Mouse (Mus musculus): ENCODE measurements around the gene Cfap73. TPM values are rescaled to one million over a fixed set of nuclear protein-coding genes. Genes with fewer than 3 reads are reported as not detected.
A peak's percentile ranks its signal among the peaks of the same experiment; 100 is the strongest.

Gene Cfap73
- 0.10 TPM in 1 of 2 replicates, not detected in the other for polyA plus RNA-seq (2015; fragmentation: Nextera tagmentation; extraction: Ambion mirVana)

DNA sequence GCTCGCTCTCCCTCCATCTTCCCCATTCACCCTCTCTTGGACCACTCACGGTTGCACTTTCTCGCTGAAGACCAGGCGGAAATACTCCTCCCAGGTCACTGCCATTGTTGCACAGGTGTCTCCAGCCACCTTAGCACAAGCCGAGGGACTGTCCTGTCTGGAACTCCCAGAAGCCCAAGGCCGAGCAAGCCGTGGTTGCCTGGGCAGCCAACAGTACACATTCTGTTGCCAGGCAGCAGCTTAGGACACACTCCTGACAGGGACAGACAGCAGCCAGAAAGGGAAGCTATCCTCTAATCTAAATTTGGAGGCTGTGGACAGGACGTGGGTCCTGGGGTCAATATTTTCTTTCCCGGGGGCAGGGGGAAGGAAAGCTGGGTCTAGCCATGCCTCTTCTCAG, at the start of gene Cfap73:
Gene Cfap73, minus strand, starts transcription at position 105 of the 400 bp plus-strand sequence.
- H3K4me1 ChIP-seq (replicated peaks; ENCODE audit: control insufficient read depth, insufficient read depth) = no peaks in the 10 kb centered on the region

GRCm38 (mm10) chr5:120682982-120683771, 49.1 kb upstream of the Cfap73 start:
- Histone ChIP-seq H3K9me3 (ENCODE audit: control insufficient read depth, low read length) (no peaks in the 10 kb centered on the region), H3K4me1 (replicated peaks; ENCODE audit: control insufficient read depth, insufficient read depth) (no peaks in the 10 kb centered on the region), H3K27ac (replicated peaks) (no peak overlapping the region), H3K9ac (ENCODE audit: low read length) (no peak overlapping the region), H3K27me3 (ENCODE audit: control insufficient read depth, insufficient read depth, low read length) (peaks cover 3% of the 10 kb centered on the region), H3K36me3 (ENCODE audit: control insufficient read depth, insufficient read depth, low read length) (no peaks in the 10 kb centered on the region), H3K4me2 (replicated peaks; ENCODE audit: low read depth) (no peak overlapping the region), H3K4me3 (ENCODE audit: low read depth, low read length) (no peak overlapping the region)
- no peak for ATAC-seq (ENCODE audit: low FRiP score, low TSS enrichment)
- no peak for DNase-seq (ENCODE audit: low spot score)
- TF ChIP-seq CTCF (IDR thresholded peaks at IDR 0.05; ENCODE audit: low read depth) = no peak
- TF ChIP-seq EP300 (optimal IDR thresholded peaks at IDR 0.05) = no peak
- 16% methylated on average over 24 of the region's 24 CpGs for WGBS

More for the DNA sequence above, at the start of gene Cfap73:
- DNase-seq (ENCODE audit: low spot score) (no peak), ATAC-seq (ENCODE audit: low FRiP score, low TSS enrichment) (no peak)
- WGBS = 45% methylated on average over 9 of the region's 9 CpGs
- H3K27ac ChIP-seq (replicated peaks) = no peak within 1 kb of the TSS
- H3K27me3 ChIP-seq (ENCODE audit: control insufficient read depth, insufficient read depth, low read length) = no peaks in the 10 kb centered on the region
- H3K4me2 ChIP-seq (replicated peaks; ENCODE audit: low read depth) = no peak within 1 kb of the TSS
- TF ChIP-seq CTCF (IDR thresholded peaks at IDR 0.05; ENCODE audit: low read depth) (no peak), EP300 (optimal IDR thresholded peaks at IDR 0.05) (no peak)
- H3K36me3 ChIP-seq (ENCODE audit: control insufficient read depth, insufficient read depth, low read length) = no peaks in the 10 kb centered on the region
- no peaks in the 10 kb centered on the region for H3K9me3 ChIP-seq (ENCODE audit: control insufficient read depth, low read length)
- H3K4me3 ChIP-seq (ENCODE audit: low read depth, low read length) = no peak within 1 kb of the TSS
- no peak within 1 kb of the TSS for H3K9ac ChIP-seq (ENCODE audit: low read length)

DNA sequence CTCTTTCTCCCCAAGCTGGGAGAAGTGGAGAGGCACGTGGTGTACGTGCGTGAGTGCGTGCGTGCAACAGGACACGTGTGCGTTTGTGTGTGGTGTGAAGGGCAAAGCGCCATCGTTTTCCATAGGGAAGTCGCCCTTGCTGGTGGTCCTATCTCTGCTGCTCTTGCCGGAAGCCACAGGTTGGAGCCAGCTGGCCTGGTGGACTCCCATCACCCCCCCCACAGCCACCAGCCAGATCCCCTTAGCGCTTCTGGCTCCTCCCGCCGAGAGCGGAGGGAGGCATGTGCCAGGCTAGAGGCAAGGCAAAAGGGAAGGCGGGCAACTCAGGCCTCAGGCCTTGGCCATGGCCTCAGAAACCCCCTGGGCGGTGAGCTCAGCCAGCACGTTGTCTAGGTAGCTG, 46.9 kb upstream of the Cfap73 start:
- ATAC-seq (ENCODE audit: low FRiP score, low TSS enrichment) = no peak
- no peak overlapping the region for H3K4me3 ChIP-seq (ENCODE audit: low read depth, low read length)
- H3K9me3 ChIP-seq (ENCODE audit: control insufficient read depth, low read length) = no peaks in the 10 kb centered on the region
- no peak overlapping the region for H3K9ac ChIP-seq (ENCODE audit: low read length)
- H3K36me3 ChIP-seq (ENCODE audit: control insufficient read depth, insufficient read depth, low read length) = no peaks in the 10 kb centered on the region
- no peak overlapping the region for H3K27ac ChIP-seq (replicated peaks)
- TF ChIP-seq CTCF (IDR thresholded peaks at IDR 0.05; ENCODE audit: low read depth) (no peak), EP300 (optimal IDR thresholded peaks at IDR 0.05) (no peak)
- H3K27me3 ChIP-seq (ENCODE audit: control insufficient read depth, insufficient read depth, low read length) = peaks cover 3% of the 10 kb centered on the region
- no peaks in the 10 kb centered on the region for H3K4me1 ChIP-seq (replicated peaks; ENCODE audit: control insufficient read depth, insufficient read depth)
- DNase-seq (ENCODE audit: low spot score) = no peak
- H3K4me2 ChIP-seq (replicated peaks; ENCODE audit: low read depth) = no peak overlapping the region
- WGBS = 90% methylated on average over 18 of the region's 18 CpGs

DNA sequence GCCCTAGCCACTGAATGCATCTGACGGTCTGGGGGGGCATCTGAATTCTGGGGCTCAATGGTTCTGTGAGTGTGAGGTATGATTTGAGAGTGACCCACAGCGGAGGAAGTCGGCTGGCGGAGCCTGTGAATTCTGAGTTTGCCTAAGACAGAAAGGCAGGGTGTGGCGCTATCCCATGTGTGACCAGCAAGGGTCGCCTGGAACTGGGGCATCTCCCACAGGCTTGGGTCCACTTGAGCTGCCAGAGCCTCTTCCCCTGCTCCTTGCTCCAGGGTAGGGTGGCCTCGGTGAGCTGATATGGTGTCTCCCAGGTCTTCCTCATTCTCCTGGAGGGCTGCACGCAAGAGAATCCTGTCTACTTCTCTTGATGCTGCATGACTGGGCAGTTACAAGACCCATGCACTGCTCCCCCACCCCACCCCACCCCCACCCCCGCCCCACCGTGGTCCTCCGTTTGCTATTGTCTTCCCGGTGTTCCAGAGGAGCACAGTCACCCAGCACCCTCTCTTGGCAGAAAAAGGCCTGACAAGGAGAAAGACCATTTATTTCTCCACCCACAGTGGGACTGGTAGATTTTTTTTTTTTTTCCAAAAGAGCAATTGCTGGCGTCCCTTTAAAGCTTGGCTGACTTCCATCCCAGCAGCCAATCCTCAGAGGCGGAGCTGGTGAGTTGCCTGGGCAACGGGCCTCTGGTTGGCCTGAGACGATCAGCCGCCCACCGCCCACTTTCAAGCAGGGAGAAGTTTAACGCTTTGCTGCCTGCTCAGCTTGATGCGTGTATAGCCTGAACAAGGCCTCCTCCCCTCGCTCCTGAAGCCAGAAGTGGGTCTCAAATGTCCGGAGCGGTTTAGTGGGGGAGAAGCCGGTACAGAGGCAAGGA, 45.9 kb upstream of the Cfap73 start:
- peak overlapping the region; percentile 12; the same call in 1 of the 2 replicates for H3K4me3 ChIP-seq (ENCODE audit: low read depth, low read length)
- H3K9ac ChIP-seq (ENCODE audit: low read length) = no peak overlapping the region; the same call in 1 of the 2 replicates
- peaks cover 3% of the 10 kb centered on the region for H3K27me3 ChIP-seq (ENCODE audit: control insufficient read depth, insufficient read depth, low read length)
- H3K27ac ChIP-seq (replicated peaks) = no peak overlapping the region
- peak; percentile 76 for DNase-seq (ENCODE audit: low spot score)
- H3K9me3 ChIP-seq (ENCODE audit: control insufficient read depth, low read length) = no peaks in the 10 kb centered on the region
- whole genome bisulfite sequencing = 4% methylated on average over 24 of the region's 24 CpGs
- TF ChIP-seq CTCF (IDR thresholded peaks at IDR 0.05; ENCODE audit: low read depth) (peak; percentile 77), EP300 (optimal IDR thresholded peaks at IDR 0.05) (no peak)
- peak overlapping the region; percentile 50 for H3K4me2 ChIP-seq (replicated peaks; ENCODE audit: low read depth)
- no peaks in the 10 kb centered on the region for H3K36me3 ChIP-seq (ENCODE audit: control insufficient read depth, insufficient read depth, low read length)
- peak; percentile 69 for ATAC-seq (ENCODE audit: low FRiP score, low TSS enrichment)
- no peaks in the 10 kb centered on the region for H3K4me1 ChIP-seq (replicated peaks; ENCODE audit: control insufficient read depth, insufficient read depth)

DNA sequence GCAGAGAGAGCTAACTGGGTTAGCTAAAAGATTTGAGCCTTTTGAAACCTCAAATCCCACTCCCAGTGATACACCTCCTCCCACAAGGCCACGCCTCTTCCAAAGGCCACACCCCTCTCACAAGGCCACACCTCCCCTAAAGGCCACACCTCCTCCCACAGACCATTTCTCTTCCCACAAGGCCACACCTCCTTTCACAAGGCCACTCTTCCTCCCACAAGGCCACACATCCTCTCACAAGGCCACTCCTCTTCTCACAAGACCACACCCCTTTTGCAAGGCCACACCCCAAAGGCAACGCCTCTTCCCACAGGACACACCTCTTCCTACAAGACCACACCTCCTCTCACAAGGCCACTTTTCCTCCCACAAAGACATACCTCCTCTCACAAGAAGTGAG, 43.5 kb upstream of the Cfap73 start:
- Histone ChIP-seq H3K9ac (ENCODE audit: low read length) (no peak overlapping the region), H3K27ac (replicated peaks) (no peak overlapping the region), H3K36me3 (ENCODE audit: control insufficient read depth, insufficient read depth, low read length) (no peaks in the 10 kb centered on the region), H3K4me3 (ENCODE audit: low read depth, low read length) (no peak overlapping the region), H3K9me3 (ENCODE audit: control insufficient read depth, low read length) (no peaks in the 10 kb centered on the region), H3K4me1 (replicated peaks; ENCODE audit: control insufficient read depth, insufficient read depth) (no peaks in the 10 kb centered on the region), H3K4me2 (replicated peaks; ENCODE audit: low read depth) (no peak overlapping the region), H3K27me3 (ENCODE audit: control insufficient read depth, insufficient read depth, low read length) (peaks cover 3% of the 10 kb centered on the region; the same call in 1 of the 2 replicates)
- TF ChIP-seq EP300 (optimal IDR thresholded peaks at IDR 0.05) (no peak), CTCF (IDR thresholded peaks at IDR 0.05; ENCODE audit: low read depth) (no peak)
- no peak for DNase-seq (ENCODE audit: low spot score)
- ATAC-seq (ENCODE audit: low FRiP score, low TSS enrichment) = peak; percentile 22; the same call in 1 of the 2 replicates
- WGBS = 20% methylated on average over 2 of the region's 2 CpGs

Measured in stomach, postnatal 0 days (tissue).